Mouse (Mus musculus) myocyte (in vitro differentiated cells): ENCODE data around the gene Ttc39b. TPM values are rescaled to one million over a fixed set of nuclear protein-coding genes. Genes with fewer than 3 reads are reported as not detected.

Source experiments
- H3K27me3 ChIP-seq: one replicate; pipeline ENCODE4 v1.6.1; 2011; ENCODE audit not compliant: control insufficient read depth, insufficient read depth, insufficient read length
- H3K36me3 ChIP-seq: one replicate; pipeline ENCODE4 v1.6.1; 2011; ENCODE audit not compliant: control insufficient read depth, insufficient read depth
- H3K4me2 ChIP-seq: one replicate; pipeline ENCODE4 v1.6.1; 2011; ENCODE audit warnings: low read depth, control low read depth
- H3K4me3 ChIP-seq: one replicate; pipeline ENCODE4 v1.5.1; 2011; ENCODE audit warnings: mild to moderate bottlenecking, control low read depth, moderate library complexity
- H3K79me2 ChIP-seq: one replicate; pipeline ENCODE4 v1.6.1; 2011; ENCODE audit not compliant: control insufficient read depth, insufficient read depth
- H3ac ChIP-seq: one replicate; pipeline ENCODE4 v1.6.1; 2011; ENCODE audit not compliant: control insufficient read depth, insufficient read length
- CEBPB ChIP-seq: IDR thresholded peaks from 2 replicates; pipeline ENCODE4 v1.6.1; 2011; ENCODE audit warnings: mild to moderate bottlenecking, moderate library complexity; ENCODE audit not compliant: poor library complexity, insufficient read depth, severe bottlenecking
- E2F4 ChIP-seq: IDR thresholded peaks from one replicate; pipeline ENCODE4 v1.6.1; 2011; ENCODE audit warnings: mild to moderate bottlenecking, control low read depth, moderate library complexity; ENCODE audit not compliant: insufficient read depth
- MAX ChIP-seq: IDR thresholded peaks from one replicate; pipeline ENCODE4 v1.6.1; 2011; ENCODE audit warnings: low read depth, mild to moderate bottlenecking, control low read depth
- MYOD1 ChIP-seq, 3 experiments: IDR thresholded peaks; one replicate each; pipeline ENCODE4 v1.6.1; 2011; ENCODE audit warnings: control low read depth in 2 of 3, low read depth in 2 of 3, mild to moderate bottlenecking in 2 of 3, moderate library complexity in 1 of 3; ENCODE audit not compliant: insufficient read length in 2 of 3, control insufficient read depth in 1 of 3
- MYOG ChIP-seq, 3 experiments: IDR thresholded peaks; one replicate each; pipeline ENCODE4 v1.6.1; 2011; ENCODE audit warnings: control low read depth in 2 of 3, low read depth in 2 of 3, mild to moderate bottlenecking in 2 of 3; ENCODE audit not compliant: insufficient read length in 2 of 3, control insufficient read depth in 1 of 3, insufficient read depth in 1 of 3
- POLR2A ChIP-seq: IDR thresholded peaks from one replicate; pipeline ENCODE4 v1.6.1; 2011; ENCODE audit warnings: low read depth, mild to moderate bottlenecking, control low read depth, moderate library complexity; ENCODE audit not compliant: insufficient read length
- POLR2AphosphoS2 ChIP-seq: IDR thresholded peaks from one replicate; pipeline ENCODE4 v1.6.1; 2011; ENCODE audit warnings: low read depth, control low read depth; ENCODE audit not compliant: insufficient read length
- REST ChIP-seq: IDR thresholded peaks from one replicate; pipeline ENCODE4 v1.6.1; 2011; ENCODE audit warnings: mild to moderate bottlenecking, control low read depth, moderate library complexity; ENCODE audit not compliant: insufficient read depth, insufficient read length
- SRF ChIP-seq: IDR thresholded peaks from one replicate; pipeline ENCODE4 v1.6.1; 2011; ENCODE audit warnings: low read depth; ENCODE audit not compliant: control insufficient read depth, insufficient read length
- TCF12 ChIP-seq: IDR thresholded peaks from one replicate; pipeline ENCODE4 v1.6.1; 2011; ENCODE audit warnings: mild to moderate bottlenecking, control low read depth; ENCODE audit not compliant: poor library complexity, insufficient read depth, severe bottlenecking
- TCF3 ChIP-seq: IDR thresholded peaks from one replicate; pipeline ENCODE4 v1.6.1; 2011; ENCODE audit warnings: low read depth, control low read depth; ENCODE audit not compliant: insufficient read length
- USF1 ChIP-seq: IDR thresholded peaks from one replicate; pipeline ENCODE4 v1.6.1; 2011; ENCODE audit warnings: low read depth, mild to moderate bottlenecking, control low read depth, moderate library complexity
- polyA plus RNA-seq: library from polyadenylated mRNA; unstranded; fragments of >200 nt; fragmentation: generic; extraction: Trizol; gene quantifications from one replicate; pipeline ENCODE4 v1.2.1, GENCODE M21; 2012; ENCODE audit warnings: missing spikeins

Ttc39b gene
- polyA plus RNA-seq, 1 experiment, result 19.3 TPM

DNA sequence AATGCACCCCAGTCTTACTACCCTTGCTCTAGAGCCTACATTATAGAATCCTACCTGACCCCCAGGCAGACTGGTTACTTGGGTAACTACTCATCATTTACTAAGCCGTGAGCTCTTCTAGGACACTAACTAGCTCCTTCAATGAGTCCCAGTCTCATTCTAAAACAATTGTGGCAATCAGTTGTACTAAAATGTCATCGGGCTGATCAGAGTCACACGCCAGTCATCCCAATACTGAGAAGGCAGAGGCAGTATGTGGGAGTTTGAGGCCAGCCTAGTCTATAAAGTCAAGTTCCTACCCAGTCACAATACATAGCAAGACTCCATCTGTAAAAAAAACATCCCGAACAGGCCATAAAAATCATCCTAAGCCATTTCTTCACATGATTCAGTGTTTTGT lies 4.3 kb downstream of the Ttc39b start:
- no peak overlapping the region for H3K4me3 ChIP-seq
- H3K36me3 ChIP-seq, result no peaks in the 10 kb centered on the region
- H3K27me3 ChIP-seq, result no peaks in the 10 kb centered on the region
- TF ChIP-seq POLR2AphosphoS2 (no peak), MYOD1 (IDR thresholded peaks at IDR 0.05; ENCODE audit: control insufficient read depth in 1 of 3, insufficient read length in 2 of 3, low read depth in 2 of 3) (no peak), TCF12 (no peak), TCF3 (no peak), MAX (no peak), MYOG (IDR thresholded peaks at IDR 0.05; ENCODE audit: control insufficient read depth in 1 of 3, insufficient read depth in 1 of 3, insufficient read length in 2 of 3, low read depth in 2 of 3) (no peak), SRF (no peak), POLR2A (no peak), REST (no peak), USF1 (no peak), E2F4 (no peak), CEBPB (no peak)
- H3K4me2 ChIP-seq, result no peak overlapping the region
- peaks cover 83% of the 10 kb centered on the region for H3K79me2 ChIP-seq
- no peak overlapping the region for H3ac ChIP-seq

DNA sequence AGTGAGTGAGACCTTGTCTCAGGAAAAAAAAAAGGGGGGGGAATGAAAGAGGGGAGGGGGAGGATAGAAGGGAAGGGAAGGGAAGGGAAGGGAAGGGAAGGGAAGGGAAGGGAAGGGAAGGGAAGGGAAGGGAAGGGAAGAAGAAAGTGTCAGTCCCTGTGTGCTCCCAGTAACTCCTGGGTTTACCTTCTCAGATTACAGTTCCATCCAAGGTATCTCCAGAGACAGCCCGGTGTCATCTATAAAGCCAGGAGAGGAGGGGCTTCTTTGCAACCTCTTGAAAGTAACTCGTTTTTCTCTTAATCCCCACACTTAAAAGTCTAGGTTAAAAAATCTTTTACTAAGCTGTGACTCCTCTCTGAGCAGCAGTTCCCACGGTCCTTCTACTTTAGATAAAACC lies 5.3 kb downstream of the Ttc39b start:
- Histone ChIP-seq H3K4me3 (no peak overlapping the region), H3ac (no peak overlapping the region), H3K79me2 (peaks cover 93% of the 10 kb centered on the region), H3K36me3 (no peaks in the 10 kb centered on the region), H3K4me2 (no peak overlapping the region), H3K27me3 (no peaks in the 10 kb centered on the region)
- TF ChIP-seq REST (no peak), SRF (no peak), MAX (no peak), E2F4 (no peak), CEBPB (no peak), TCF12 (no peak), TCF3 (no peak), MYOG (IDR thresholded peaks at IDR 0.05; ENCODE audit: control insufficient read depth in 1 of 3, insufficient read depth in 1 of 3, insufficient read length in 2 of 3, low read depth in 2 of 3) (no peak), POLR2AphosphoS2 (no peak), MYOD1 (IDR thresholded peaks at IDR 0.05; ENCODE audit: control insufficient read depth in 1 of 3, insufficient read length in 2 of 3, low read depth in 2 of 3) (no peak), USF1 (no peak), POLR2A (no peak)

DNA sequence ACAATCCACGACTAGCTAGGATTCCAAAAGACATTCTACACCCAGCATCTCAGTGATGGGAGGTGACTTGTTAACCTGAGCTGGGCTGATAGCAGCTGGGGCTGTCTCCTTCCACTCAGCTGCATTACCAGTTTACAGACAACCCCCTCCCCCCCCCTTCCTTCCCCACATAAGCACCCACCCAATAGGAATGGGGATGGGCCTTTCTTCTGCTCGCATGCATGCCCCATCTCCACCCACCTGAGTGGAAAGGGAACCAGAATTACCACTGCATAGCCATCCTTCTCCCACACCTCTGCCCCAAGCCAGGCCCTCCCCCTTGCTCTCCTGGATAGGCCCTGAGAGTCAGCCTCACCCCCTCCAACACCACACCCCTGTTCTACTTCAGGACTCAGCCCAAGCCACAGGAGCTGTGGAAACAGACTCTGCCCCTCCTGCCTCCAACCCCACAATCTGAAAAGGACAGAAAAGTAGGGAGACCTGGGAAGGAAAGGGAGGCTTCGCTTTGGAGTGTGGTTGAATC lies 6.2 kb downstream of the Ttc39b start:
- Histone ChIP-seq H3K79me2 (peaks cover 97% of the 10 kb centered on the region), H3K27me3 (no peaks in the 10 kb centered on the region), H3K4me3 (no peak overlapping the region), H3ac (no peak overlapping the region), H3K4me2 (peak overlapping the region; percentile 99), H3K36me3 (peaks cover 5% of the 10 kb centered on the region)
- TF ChIP-seq MYOD1 (IDR thresholded peaks at IDR 0.05; ENCODE audit: control insufficient read depth in 1 of 3, insufficient read length in 2 of 3, low read depth in 2 of 3), result peak in 1 of 3 experiments; percentile 24
- no peak for TF ChIP-seq TCF3

DNA sequence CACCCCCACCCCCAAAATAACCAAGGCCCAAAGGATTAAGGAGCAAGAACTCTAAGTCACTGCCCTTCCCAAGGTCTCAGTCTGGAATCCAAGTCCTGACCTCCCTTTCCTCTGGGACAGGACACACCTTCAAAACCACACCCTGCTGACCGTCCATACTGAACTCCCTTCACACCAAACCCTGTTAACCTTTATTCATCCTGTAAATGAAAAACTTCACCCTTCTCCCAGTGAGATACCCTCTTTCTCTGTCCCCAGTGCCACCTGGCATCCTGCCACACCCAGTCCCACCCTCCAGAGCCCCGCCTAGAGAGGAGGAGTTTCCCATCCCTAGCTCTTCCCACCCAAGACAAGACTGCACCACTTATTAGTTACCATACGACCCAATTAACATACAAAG lies 7.3 kb downstream of the Ttc39b start:
- H3K4me3 ChIP-seq, result no peak overlapping the region
- TF ChIP-seq REST (no peak), POLR2AphosphoS2 (no peak), POLR2A (no peak), TCF3 (no peak), MYOG (IDR thresholded peaks at IDR 0.05; ENCODE audit: control insufficient read depth in 1 of 3, insufficient read depth in 1 of 3, insufficient read length in 2 of 3, low read depth in 2 of 3) (no peak), CEBPB (no peak), USF1 (no peak)
- H3K36me3 ChIP-seq, result peaks cover 5% of the 10 kb centered on the region
- peaks cover 97% of the 10 kb centered on the region for H3K79me2 ChIP-seq
- H3ac ChIP-seq, result no peak overlapping the region
- H3K4me2 ChIP-seq, result peak overlapping the region; percentile 99
- no peaks in the 10 kb centered on the region for H3K27me3 ChIP-seq

DNA sequence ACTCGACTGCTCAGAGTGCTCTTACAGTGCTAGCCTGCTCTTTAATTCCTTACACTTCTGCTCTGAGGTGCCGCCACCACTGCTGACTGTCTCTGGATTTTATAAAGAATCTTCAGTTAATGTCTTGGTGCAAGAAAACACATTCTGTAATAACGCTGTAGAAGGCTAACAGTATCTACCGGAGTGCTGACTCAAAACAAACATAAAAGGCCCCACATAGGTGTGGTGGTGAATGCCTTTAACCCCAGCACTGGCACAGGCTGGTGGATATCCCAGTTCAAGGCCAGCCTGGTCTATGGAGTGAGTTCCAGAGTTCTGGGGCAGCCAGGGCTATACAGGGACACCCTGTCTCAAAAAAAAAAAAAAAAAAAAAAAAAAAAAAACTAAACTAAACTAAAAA lies 8.1 kb downstream of the Ttc39b start:
- Histone ChIP-seq H3K36me3 (peaks cover 5% of the 10 kb centered on the region), H3ac (no peak overlapping the region), H3K4me3 (peak overlapping the region; percentile 16), H3K27me3 (no peaks in the 10 kb centered on the region), H3K79me2 (peaks cover 97% of the 10 kb centered on the region), H3K4me2 (peak overlapping the region; percentile 99)
- TF ChIP-seq MYOG (IDR thresholded peaks at IDR 0.05; ENCODE audit: control insufficient read depth in 1 of 3, insufficient read depth in 1 of 3, insufficient read length in 2 of 3, low read depth in 2 of 3) (no peak), POLR2AphosphoS2 (no peak), MAX (no peak), POLR2A (no peak), E2F4 (no peak), TCF3 (no peak), TCF12 (no peak), MYOD1 (IDR thresholded peaks at IDR 0.05; ENCODE audit: control insufficient read depth in 1 of 3, insufficient read length in 2 of 3, low read depth in 2 of 3) (no peak), CEBPB (no peak), SRF (no peak), USF1 (no peak), REST (no peak)
